Comparison of ENCODE assay signal across 9 mouse cellular contexts in the genomic region with DNA sequence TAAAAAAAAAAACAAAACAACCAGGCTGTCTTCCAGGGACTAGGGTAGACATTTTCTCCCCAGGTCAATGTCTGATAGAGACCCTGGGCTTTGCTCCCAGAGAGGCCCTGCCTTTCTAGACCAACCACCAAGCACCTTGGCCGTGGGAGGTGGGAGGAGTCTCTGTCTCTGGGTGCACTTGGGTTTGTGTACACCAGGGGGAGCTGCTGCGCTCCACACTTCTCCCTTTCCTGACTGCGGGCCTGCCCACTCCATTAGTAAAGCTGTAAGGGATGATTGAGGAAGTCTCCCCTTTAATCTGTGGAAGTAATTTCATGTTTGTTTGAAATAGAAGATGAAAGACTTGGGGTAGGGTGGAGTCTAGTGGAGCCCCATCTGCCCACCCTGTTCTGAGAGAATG. TPM values are rescaled to one million over a fixed set of nuclear protein-coding genes. Genes with fewer than 3 reads are reported as not detected.
DNase-seq lines count a peak whose midpoint lies in the region; ATAC-seq lines count a peak whose summit lies in the region.
"Had no signal": no experiment of that assay in that cellular context is flagged by ENCODE, and none has a peak within 500 bp of the region (broad histone marks: within the 10 kb centered on the region; RNA-seq: fewer than 3 reads in every experiment).

No protein-coding gene starts in this region.

- WGBS in forebrain, embryonic 14.5 days, result 61% methylated on average over 3 of the region's 3 CpGs
- 58% methylated on average over 3 of the region's 3 CpGs for WGBS in forebrain, embryonic 16.5 days
- 61% methylated on average over 3 of the region's 3 CpGs for WGBS in neural tube, embryonic 11.5 days

- H3K4me2 ChIP-seq in forebrain, embryonic 14.5 days (ENCODE audit: low read length), result no peak overlapping the region
- H3K4me2 ChIP-seq in forebrain, embryonic 16.5 days (ENCODE audit: low read length), result no peak overlapping the region
- H3K4me2 ChIP-seq in neural tube, embryonic 11.5 days (ENCODE audit: low read depth), result no peak overlapping the region
- H3K4me2 ChIP-seq: embryonic facial prominence, embryonic 12.5 days had no signal

- no peak overlapping the region for H3K9ac ChIP-seq in forebrain, embryonic 14.5 days (ENCODE audit: low read length)
- no peak overlapping the region for H3K9ac ChIP-seq in forebrain, embryonic 16.5 days (replicated peaks; ENCODE audit: low read depth, low read length)
- no peak overlapping the region for H3K9ac ChIP-seq in neural tube, embryonic 11.5 days (ENCODE audit: low read length)
- H3K9ac ChIP-seq: embryonic facial prominence, embryonic 12.5 days had no signal

- H3K4me1 ChIP-seq in forebrain, embryonic 14.5 days (ENCODE audit: control insufficient read depth, insufficient read depth, low read length), result no peaks in the 10 kb centered on the region
- H3K4me1 ChIP-seq in forebrain, embryonic 16.5 days (replicated peaks; ENCODE audit: control insufficient read depth, insufficient read depth, low read length), result 0 out of 2 replicates have a peak, but pooled peaks cover 2% of the 10 kb centered on the region
- peaks cover 16% of the 10 kb centered on the region for H3K4me1 ChIP-seq in neural tube, embryonic 11.5 days (ENCODE audit: control insufficient read depth, insufficient read depth, low read length)

- no peaks in the 10 kb centered on the region for H3K9me3 ChIP-seq in forebrain, embryonic 14.5 days (replicated peaks; ENCODE audit: control insufficient read depth, low read length)
- H3K9me3 ChIP-seq in forebrain, embryonic 16.5 days (ENCODE audit: control insufficient read depth, low read length), result peaks cover 3% of the 10 kb centered on the region; the same call in 1 of the 2 replicates
- no peaks in the 10 kb centered on the region for H3K9me3 ChIP-seq in neural tube, embryonic 11.5 days (ENCODE audit: control insufficient read depth, low read length)
- H3K9me3 ChIP-seq: embryonic facial prominence, embryonic 12.5 days had no signal

- peaks cover 20% of the 10 kb centered on the region for H3K36me3 ChIP-seq in forebrain, embryonic 14.5 days (ENCODE audit: control insufficient read depth, insufficient read depth, low read length)
- peaks cover 4% of the 10 kb centered on the region for H3K36me3 ChIP-seq in forebrain, embryonic 16.5 days (ENCODE audit: control insufficient read depth, insufficient read depth)
- no peaks in the 10 kb centered on the region; the same call in 1 of the 2 replicates for H3K36me3 ChIP-seq in neural tube, embryonic 11.5 days (ENCODE audit: control insufficient read depth, insufficient read depth, low read length)

- 0 out of 2 replicates have a peak, but pooled peaks cover 8% of the 10 kb centered on the region for H3K27me3 ChIP-seq in forebrain, embryonic 14.5 days (replicated peaks; ENCODE audit: control insufficient read depth, insufficient read depth, low read length)
- peaks cover 7% of the 10 kb centered on the region; the same call in 1 of the 2 replicates for H3K27me3 ChIP-seq in forebrain, embryonic 16.5 days (replicated peaks; ENCODE audit: control insufficient read depth, insufficient read depth, low read length)
- no peaks in the 10 kb centered on the region for H3K27me3 ChIP-seq in neural tube, embryonic 11.5 days (ENCODE audit: control insufficient read depth, insufficient read depth, low read length)
- H3K27me3 ChIP-seq: embryonic facial prominence, embryonic 12.5 days had no signal

- H3K27ac ChIP-seq in forebrain, embryonic 14.5 days (ENCODE audit: low read depth, low read length), result no peak overlapping the region
- H3K27ac ChIP-seq in forebrain, embryonic 16.5 days (ENCODE audit: low read length), result no peak overlapping the region
- no peak overlapping the region for H3K27ac ChIP-seq in neural tube, embryonic 11.5 days (ENCODE audit: low read depth, low read length)
- H3K27ac ChIP-seq: embryonic facial prominence, embryonic 12.5 days had no signal

- peak; percentile 30 for DNase-seq in forebrain, embryonic 14.5 days (ENCODE audit: low spot score)
- peak; percentile 59 for DNase-seq in neural tube, embryonic 11.5 days (ENCODE audit: low spot score)
- DNase-seq in neural tube, embryonic 10.5 days (ENCODE audit: extremely low spot score, low spot score), result no peak
- DNase-seq in brain, adult 2 months (ENCODE audit: low read depth, low spot score), result peak; percentile 35
- DNase-seq in kidney, postnatal 14 days, result peak; percentile 54
- peak; percentile 57 to 78 for DNase-seq in monocyte, adult 2 months (ENCODE audit: low read depth in 1 of 2, low spot score in 2 of 2)
- DNase-seq in urinary bladder, adult 2 months (ENCODE audit: low spot score), result peak; percentile 27

- no peak for ATAC-seq in forebrain, embryonic 14.5 days
- no peak for ATAC-seq in forebrain, embryonic 16.5 days
- ATAC-seq in neural tube, embryonic 11.5 days (ENCODE audit: insufficient read depth, low FRiP score, low TSS enrichment), result no peak

- no peak overlapping the region for H3K4me3 ChIP-seq in forebrain, embryonic 14.5 days (ENCODE audit: low read depth, low read length)
- H3K4me3 ChIP-seq in forebrain, embryonic 16.5 days (replicated peaks; ENCODE audit: low read length), result no peak overlapping the region
- H3K4me3 ChIP-seq in neural tube, embryonic 11.5 days (ENCODE audit: low read depth, low read length), result no peak overlapping the region
- H3K4me3 ChIP-seq: embryonic facial prominence, embryonic 12.5 days had no signal

RNA-seq across cellular contexts. Expression of gene Gm17018, which starts 20.8 kb away (rescaled TPM):
- 49.0 and 50.1 TPM in 2 replicates for polyA plus RNA-seq in forebrain, embryonic 14.5 days (2014; fragmentation: Nextera tagmentation; extraction: Ambion mirVana)
- 41.4 and 44.0 TPM in 2 replicates for polyA plus RNA-seq in forebrain, embryonic 16.5 days (2015; fragmentation: Nextera tagmentation; extraction: Ambion mirVana)
- polyA plus RNA-seq in neural tube, embryonic 11.5 days (2014; fragmentation: Nextera tagmentation; extraction: Ambion mirVana), result 50.7 and 56.5 TPM in 2 replicates
- polyA plus RNA-seq in urinary bladder, adult 2 months (2012; rRNA removed), result 26.0 and 27.7 TPM in 2 replicates

RNA-seq across cellular contexts. Expression of gene Poll, which starts 20.9 kb away (rescaled TPM):
- polyA plus RNA-seq in forebrain, embryonic 14.5 days (2014; fragmentation: Nextera tagmentation; extraction: Ambion mirVana), result 11.5 and 13.0 TPM in 2 replicates
- 12.8 and 14.6 TPM in 2 replicates for polyA plus RNA-seq in forebrain, embryonic 16.5 days (2015; fragmentation: Nextera tagmentation; extraction: Ambion mirVana)
- polyA plus RNA-seq in neural tube, embryonic 11.5 days (2014; fragmentation: Nextera tagmentation; extraction: Ambion mirVana), result 15.6 and 18.5 TPM in 2 replicates
- polyA plus RNA-seq in urinary bladder, adult 2 months (2012; rRNA removed), result 9.5 and 10.8 TPM in 2 replicates
